Mouse (Mus musculus) layer of hippocampus, adult 6 months (tissue): ENCODE measurements around the gene Tmem161a. TPM values are rescaled to one million over a fixed set of nuclear protein-coding genes. Genes with fewer than 3 reads are reported as not detected.

Experiments used
- long read RNA-seq, 2 experiments: library from polyadenylated mRNA; unstranded; transcript quantifications; one replicate each; pipeline ENCODE4 v2.0.0; 2019 to 2020
- polyA plus RNA-seq: library from polyadenylated mRNA; unstranded; fragments of <200 nt; fragmentation: Nextera tagmentation; gene quantifications from 2 replicates; pipeline ENCODE4 v1.2.3, GENCODE M21; 2021

Tmem161a gene
- polyA plus RNA-seq, result 27.1 and 27.6 TPM in 2 replicates
- long read RNA-seq, experiment 1, transcript Tmem161a-214 (11 exons, 2,080 nt), result minor isoform, 5 of 45 reads
- long read RNA-seq, experiment 1, transcript Tmem161a-201 (12 exons, 3,018 nt), result major isoform, 22 of 45 reads
- long read RNA-seq, experiment 1, partial matches to known transcripts, result 12 of 45 reads
- long read RNA-seq, experiment 1, other reads (novel, unspliced or antisense), result 6 of 45 reads
- long read RNA-seq, experiment 2, transcript Tmem161a-214 (11 exons, 2,080 nt), result minor isoform, 8 of 124 reads
- long read RNA-seq, experiment 2, transcript Tmem161a-201 (12 exons, 3,018 nt), result major isoform, 72 of 124 reads
- long read RNA-seq, experiment 2, partial matches to known transcripts, result 23 of 124 reads
- long read RNA-seq, experiment 2, other reads (novel, unspliced or antisense), result 21 of 124 reads

DNA sequence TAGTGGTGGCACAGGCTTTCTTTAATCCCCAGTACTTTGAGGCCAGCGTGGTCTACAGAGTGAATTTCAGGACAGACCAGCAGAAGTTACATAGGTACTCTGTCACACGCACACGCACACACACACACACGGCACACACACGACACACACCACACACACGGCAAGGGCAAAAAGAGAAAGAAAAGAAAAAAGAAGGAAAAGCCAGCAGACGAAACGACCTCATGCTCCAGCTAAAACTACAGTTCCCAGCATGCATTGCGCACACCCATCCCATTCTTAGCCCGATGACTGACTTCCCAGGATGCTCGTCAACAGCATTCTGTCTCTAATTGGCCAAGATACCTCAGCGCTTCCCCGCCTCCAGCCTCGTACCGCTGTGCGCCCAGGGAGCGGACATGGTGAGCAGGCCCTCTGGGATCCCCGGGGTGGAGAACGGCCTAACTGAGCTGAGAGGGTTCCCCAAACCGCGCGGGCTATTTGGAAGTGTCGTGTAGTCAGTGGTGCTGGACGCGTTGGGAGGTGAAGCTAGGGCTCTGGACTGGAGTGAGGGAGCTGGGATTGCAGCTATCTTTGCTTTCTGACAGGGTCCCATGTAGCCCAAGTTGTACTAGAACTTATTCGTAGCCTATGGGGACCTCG is at the start of gene Tmem161a:
Gene Tmem161a, plus strand, starts transcription at position 314 of the 639 bp plus-strand sequence.

DNA sequence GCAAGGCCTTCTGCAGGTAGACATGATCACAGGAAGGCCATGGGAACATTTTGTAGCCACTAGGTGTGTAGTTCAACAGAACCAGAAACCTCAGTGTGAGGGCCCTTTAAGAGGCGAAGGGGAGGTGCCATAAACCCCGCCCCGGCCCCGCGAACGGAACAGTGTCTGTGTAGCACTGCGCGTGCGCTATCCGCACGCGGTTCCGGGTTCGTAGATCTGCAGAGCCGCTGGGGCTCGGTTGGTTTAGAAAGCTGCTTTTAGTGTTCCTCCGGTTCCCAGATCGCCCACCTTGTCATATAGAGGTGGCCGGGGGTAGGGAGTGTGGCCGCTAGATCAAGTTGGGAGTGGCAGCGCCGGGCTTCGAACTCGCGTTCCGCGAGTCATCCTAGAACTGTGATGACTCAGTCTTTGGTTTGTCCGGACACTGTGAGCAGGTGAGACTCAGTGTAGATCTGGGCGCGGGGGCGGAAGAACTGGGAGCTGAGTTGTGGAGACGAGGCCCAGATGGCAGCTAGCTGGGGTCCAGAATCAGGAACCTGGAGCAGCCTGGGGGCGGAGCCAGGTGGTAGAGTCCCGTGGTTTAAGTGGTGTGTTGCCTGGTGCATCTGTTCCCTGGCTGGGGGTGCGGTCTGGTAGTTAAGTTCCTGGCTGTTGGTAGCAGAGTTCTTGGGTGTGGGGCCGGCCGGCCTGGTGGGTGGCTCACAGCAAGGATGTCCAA is 40.8 kb upstream of the Tmem161a start, which contains the start of gene Nr2c2ap:
Gene Nr2c2ap, plus strand, starts transcription at position 168 of the 718 bp plus-strand sequence.

DNA sequence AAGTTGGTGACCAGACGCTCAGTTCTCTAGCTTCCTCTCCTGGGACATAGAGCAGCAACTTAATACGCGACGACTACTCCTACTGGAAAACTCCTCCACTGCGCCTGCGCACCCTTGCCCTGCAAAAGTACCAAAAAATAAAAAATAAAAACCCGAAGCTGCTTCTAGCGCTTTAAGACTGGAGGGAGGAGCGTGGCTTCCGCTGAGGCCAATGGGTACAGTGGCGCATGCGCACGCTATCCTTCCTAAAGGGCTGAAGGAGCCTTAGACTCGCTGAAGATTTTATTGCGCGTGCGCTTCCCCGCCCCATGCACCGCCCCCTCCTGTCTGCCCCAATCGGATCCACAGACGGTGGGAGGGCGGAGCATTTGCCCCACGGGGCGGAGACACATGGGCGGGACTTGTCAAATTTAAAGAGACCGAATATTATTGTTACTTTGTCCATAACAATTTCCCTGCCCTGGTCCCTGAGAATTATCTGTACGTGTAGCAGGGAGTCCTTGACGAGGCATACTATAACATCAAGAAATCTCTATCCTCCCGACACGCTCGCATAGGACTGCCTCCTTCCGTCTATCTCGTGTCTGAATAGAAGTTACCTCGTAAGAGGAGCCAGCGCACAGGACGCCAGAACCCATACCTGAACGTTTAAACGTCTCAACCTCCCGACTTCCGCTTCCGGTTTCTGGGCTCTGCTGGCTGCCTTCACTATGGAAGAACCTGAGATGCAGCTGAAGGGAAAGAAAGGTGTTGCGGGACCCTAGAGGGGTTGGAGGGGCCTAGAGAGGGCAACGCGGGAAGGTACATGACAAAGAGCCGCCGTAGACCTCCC is 32.9 kb upstream of the Tmem161a start, which contains the start of the genes Rfxank, Borcs8 and Mef2b:
Gene Rfxank, minus strand, starts transcription at position 129 of the 832 bp plus-strand sequence.
Gene Borcs8, plus strand, starts transcription at position 474 of the 832 bp plus-strand sequence.
Gene Mef2b, plus strand, starts transcription at position 686 of the 832 bp plus-strand sequence.

DNA sequence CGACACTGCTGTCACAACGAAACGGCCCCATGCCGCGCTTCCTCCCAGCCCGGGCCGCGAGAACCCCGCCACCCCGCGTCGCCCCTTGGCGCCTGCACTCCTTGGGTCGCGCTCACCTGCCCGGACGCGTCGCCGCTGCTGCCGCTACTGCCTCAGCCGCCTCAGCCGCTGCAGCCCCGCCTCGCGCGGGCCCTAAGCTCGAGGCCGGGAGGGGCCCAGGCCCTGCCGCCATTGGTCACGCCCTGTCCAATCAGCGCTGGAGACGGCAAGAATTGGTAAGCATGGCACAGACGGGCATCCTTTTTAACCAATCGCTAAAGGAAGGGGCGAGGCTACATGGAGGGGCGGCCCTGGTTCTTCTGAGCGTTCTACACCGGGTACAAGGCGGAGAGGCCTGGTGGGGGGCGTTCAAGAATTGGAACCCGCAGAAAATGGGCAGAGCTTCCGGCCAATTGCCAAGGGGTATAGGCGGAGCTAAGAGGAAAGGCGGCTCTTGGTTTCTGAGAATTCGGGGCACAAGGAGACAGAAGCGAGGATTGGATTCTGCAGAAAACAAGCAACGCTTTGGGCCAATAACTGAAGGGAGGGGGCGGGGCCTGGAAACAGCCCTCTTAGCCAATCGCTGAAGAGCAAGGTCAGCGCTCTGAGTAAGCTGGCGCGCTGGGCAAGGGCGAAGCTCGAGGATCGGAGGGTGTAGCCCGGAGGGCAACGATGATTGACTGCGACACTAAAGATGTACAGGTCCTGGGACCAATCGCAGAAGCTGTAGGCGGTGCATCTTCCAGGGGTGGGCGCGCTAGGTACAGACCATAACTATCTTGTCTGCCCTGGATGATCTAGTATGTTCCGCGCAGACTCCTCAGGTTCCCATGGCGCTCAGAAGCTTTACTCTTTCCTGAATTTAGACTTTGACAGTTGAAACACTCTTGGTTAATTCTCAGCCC is 40.2 kb downstream of the Tmem161a start, which contains the start of gene Slc25a42:
Gene Slc25a42, minus strand, starts transcription at position 194 of the 944 bp plus-strand sequence.

Other genes starting within 250 kb of the Tmem161a start
- gene Gatad2a, start 176.0 kb upstream of the Tmem161a start, polyA plus RNA-seq, result 7.5 and 9.1 TPM in 2 replicates
- gene Mau2, start 129.6 kb upstream of the Tmem161a start, polyA plus RNA-seq, result 24.0 and 25.3 TPM in 2 replicates
- gene Sugp1, start 129.5 kb upstream of the Tmem161a start, polyA plus RNA-seq, result 30.2 and 31.7 TPM in 2 replicates
- 0.40 and 0.64 TPM in 2 replicates for gene Tm6sf2, start 99.4 kb upstream of the Tmem161a start, polyA plus RNA-seq
- gene Hapln4, start 88.9 kb upstream of the Tmem161a start, polyA plus RNA-seq, result 51.3 and 58.1 TPM in 2 replicates
- 121 and 139 TPM in 2 replicates for gene Ncan, start 51.5 kb upstream of the Tmem161a start, polyA plus RNA-seq
- 40.4 and 41.6 TPM in 2 replicates for gene Nr2c2ap, start 41.0 kb upstream of the Tmem161a start, polyA plus RNA-seq
- 13.6 and 15.3 TPM in 2 replicates for gene Rfxank, start 33.2 kb upstream of the Tmem161a start, polyA plus RNA-seq
- gene Borcs8, start 32.9 kb upstream of the Tmem161a start, polyA plus RNA-seq, result 101 and 107 TPM in 2 replicates
- 0.30 and 0.31 TPM in 2 replicates for gene Mef2b, start 32.6 kb upstream of the Tmem161a start, polyA plus RNA-seq
- gene Slc25a42, start 39.9 kb downstream of the Tmem161a start, polyA plus RNA-seq, result 11.8 and 13.3 TPM in 2 replicates
- 28.9 and 29.7 TPM in 2 replicates for gene Sugp2, start 61.9 kb downstream of the Tmem161a start, polyA plus RNA-seq
- 32.8 and 33.6 TPM in 2 replicates for gene Armc6, start 62.1 kb downstream of the Tmem161a start, polyA plus RNA-seq
- gene Homer3, start 110.5 kb downstream of the Tmem161a start, polyA plus RNA-seq, result 20.5 and 21.9 TPM in 2 replicates
- 20.1 and 21.0 TPM in 2 replicates for gene Ddx49, start 130.1 kb downstream of the Tmem161a start, polyA plus RNA-seq
- 343 and 361 TPM in 2 replicates for gene Cope, start 130.2 kb downstream of the Tmem161a start, polyA plus RNA-seq
- gene Cers1, start 143.4 kb downstream of the Tmem161a start, polyA plus RNA-seq, result 110 and 121 TPM in 2 replicates
- 10.7 and 14.1 TPM in 2 replicates for gene Gdf1, start 157.5 kb downstream of the Tmem161a start, polyA plus RNA-seq
- gene Upf1, start 180.9 kb downstream of the Tmem161a start, polyA plus RNA-seq, result 3.2 and 4.4 TPM in 2 replicates
- gene Comp, start 201.2 kb downstream of the Tmem161a start, polyA plus RNA-seq, result 0.44 TPM in 1 of 2 replicates, not detected in the other